Mouse (Mus musculus) right cerebral cortex, postnatal 10 days (tissue): Measurements from ENCODE around the gene 2610318N02Rik.

Experiments
- DNase-seq, 2 experiments: peaks; one replicate each; pipeline ENCODE4 v3.0.0; 2021; ENCODE audit warnings: low spot score in 2 of 2

The 2610318N02Rik gene

GRCm38 (mm10) chr16:17110771-17111743 lies 13.9 kb downstream of the 2610318N02Rik start, which contains the start of gene Ppil2:
Gene Ppil2 (minus strand): TSS chr16:17111257.
- peak; percentile 79 to 87 for DNase-seq

- no peak for DNase-seq
Measured at GRCm38 (mm10) chr16:17104600-17104999, 20.4 kb downstream of the 2610318N02Rik start.

DNA sequence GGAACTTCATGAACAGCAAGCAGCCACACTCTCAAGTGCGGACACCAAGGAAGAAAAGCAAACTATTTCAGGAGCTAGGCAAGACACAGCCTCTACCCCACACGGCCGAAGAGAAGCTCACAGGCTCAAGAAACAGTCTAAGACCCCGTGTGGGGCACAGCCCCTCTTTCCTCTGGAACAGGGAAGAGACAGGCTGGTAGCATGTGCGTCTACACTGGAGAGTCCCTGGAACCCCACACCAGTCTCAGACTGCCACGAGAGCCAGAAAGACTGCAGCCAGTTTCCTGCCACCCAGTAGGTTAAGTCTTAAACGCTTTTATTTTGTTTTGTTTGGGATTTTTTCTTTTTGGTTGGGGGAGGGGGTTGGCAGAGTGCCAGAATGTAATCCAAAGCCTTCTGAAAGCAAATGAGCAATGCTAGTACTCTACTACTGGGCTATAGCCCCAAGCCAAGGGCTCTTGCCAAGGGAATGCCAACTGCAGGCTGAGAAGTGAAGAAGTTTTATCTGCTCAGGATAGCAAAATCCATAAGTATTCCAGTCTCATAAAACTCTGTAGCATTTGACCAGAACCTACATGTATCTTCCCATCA lies 22.2 kb downstream of the 2610318N02Rik start:
- peak in 1 of 2 experiments; percentile 58 for DNase-seq

- no peak for DNase-seq
Measured at GRCm38 (mm10) chr16:17096938-17097337, 28.0 kb downstream of the 2610318N02Rik start.

GRCm38 (mm10) chr16:17088346-17088745 lies 36.6 kb downstream of the 2610318N02Rik start:
- DNase-seq = no peak

DNA sequence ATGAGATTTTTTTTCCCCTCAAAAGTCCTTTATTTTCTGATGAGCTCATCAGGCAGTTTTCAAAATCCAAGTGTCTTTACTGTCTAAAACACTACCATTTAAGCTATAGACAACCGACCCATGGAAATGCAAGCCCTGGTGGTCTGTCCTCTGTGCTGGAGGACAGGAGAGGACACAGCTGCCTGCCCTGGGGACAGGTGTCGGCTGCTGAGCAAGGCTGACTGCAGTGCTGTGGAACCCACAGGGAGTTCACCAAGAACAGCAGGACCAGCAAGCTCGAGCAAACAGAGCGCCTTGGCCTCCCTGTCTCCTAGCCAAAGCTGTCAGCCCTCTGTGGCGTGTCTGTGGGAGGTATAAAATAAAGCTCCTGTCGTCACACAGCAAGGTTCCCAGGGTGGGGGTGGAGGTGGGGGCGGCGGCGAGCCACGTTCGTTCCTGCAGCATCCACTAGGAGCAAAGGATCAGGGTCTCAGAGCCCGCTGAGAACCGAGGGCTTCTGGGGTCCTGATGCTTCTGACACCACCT lies 38.2 kb downstream of the 2610318N02Rik start:
- DNase-seq = no peak

GRCm38 (mm10) chr16:17086241-17086640 lies 38.7 kb downstream of the 2610318N02Rik start:
- DNase-seq = no peak

DNA sequence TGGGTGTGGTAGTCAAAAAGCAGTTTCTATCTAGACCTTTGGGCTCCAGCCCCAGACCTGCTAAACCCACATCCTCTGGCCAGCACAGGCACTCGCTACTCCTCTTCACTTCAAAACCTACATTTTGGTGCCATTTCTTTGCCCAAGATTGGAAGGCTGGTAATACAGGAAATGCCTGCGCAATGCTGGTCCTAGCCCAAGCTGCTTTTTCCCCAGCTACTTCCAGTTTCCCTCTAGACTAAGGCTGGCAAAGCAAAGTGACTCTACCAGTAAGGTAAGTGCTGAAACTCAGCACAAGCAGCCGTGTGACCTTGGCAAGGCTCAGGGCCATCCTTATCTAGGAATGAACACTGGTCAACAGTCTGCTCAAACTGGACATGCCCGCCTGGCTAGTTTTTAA lies 39.3 kb downstream of the 2610318N02Rik start:
- no peak for DNase-seq

- no peak for DNase-seq
Measured at GRCm38 (mm10) chr16:17082121-17082792, 42.7 kb downstream of the 2610318N02Rik start.

GRCm38 (mm10) chr16:17078101-17078500 lies 46.9 kb downstream of the 2610318N02Rik start:
- DNase-seq = no peak

DNA sequence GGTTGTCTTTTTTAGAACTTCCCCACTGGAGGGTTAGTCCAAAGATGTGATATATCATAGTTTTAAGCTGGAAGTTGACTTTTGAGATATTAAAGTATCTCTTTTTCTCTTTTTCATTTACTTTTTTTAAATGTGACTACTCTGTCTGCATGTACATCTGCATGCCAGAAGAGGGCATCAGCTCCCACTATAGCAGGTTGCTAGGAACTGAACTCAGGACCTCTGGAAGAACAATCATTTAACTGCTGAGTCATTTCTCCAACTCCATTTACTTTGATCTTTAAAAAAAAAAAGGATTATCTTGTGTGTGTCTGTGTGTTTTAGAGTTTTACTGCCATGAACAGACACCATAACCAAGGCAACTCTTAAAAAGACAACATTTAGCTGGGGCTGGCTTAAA lies 48.1 kb downstream of the 2610318N02Rik start:
- no peak for DNase-seq

GRCm38 (mm10) chr16:17076301-17076700 lies 48.7 kb downstream of the 2610318N02Rik start:
- DNase-seq = no peak

DNA sequence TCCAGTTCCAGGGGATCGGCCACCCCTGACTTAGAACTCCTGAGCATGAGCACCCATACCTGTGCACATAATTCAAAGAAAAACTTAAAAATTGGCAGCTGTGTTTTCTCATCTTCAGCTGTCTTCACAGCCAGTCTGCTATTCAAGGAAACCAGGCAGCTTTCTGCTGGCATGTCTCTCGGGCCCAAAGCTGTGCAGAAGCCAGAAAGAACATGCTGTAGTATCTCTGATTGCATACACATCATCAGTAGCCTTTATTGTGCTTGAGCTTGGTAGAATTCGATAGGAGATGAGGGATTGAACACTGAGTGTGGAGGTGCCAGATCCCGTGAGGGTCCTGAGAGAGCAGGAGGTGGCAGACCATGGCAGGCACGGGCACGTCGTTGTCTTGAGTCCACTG lies 52.0 kb downstream of the 2610318N02Rik start:
- DNase-seq = peak; percentile 66 to 77

GRCm38 (mm10) chr16:17070716-17071115 lies 54.3 kb downstream of the 2610318N02Rik start:
- DNase-seq = no peak

DNA sequence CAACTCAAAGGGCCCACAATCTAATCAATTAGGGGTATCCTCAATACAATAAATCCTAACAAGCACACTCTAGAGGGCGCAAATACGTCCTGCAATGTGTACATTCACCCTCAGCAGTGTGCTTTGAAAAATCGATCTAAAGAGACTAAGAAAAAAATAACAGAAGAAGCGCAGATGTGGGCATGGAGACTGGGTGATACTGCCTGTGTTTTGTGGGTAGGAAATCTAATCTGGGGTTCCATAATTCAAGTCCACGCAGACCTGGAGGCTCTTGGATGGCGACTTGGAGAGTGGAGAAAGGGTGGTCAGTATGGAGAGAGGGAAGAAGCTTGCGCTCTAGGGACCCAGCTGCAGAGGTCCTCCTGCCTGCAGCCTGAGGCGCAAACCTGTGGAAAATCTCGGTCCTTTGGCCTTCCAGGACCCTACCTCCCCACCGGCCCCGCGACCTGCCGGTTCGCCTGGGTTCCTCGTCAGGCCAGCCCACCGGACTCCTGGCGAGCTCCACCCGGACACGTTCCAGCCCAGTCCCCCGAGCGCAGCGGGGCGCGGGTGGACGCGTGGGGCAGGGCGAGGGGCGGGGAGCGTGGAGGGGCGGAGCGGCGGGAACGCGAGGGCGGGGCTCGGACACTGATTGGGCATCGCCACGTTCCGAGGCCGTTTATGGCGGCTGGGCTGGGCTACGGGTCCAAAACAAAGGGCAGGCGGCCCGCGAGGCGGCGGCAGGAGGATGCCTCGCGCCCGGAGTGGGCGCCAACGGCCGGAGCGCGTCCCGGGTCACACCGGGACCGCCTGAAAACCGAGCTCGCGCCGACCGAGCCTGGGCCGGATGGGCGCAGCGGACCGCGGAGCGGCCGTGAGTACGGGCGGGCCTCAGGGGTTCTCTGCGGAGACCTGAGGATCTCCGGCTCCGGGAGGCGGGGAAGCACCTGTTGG lies 55.2 kb downstream of the 2610318N02Rik start, which contains the start of gene Ypel1:
Gene Ypel1 (plus strand): TSS at position 186 of the 933 bp plus-strand sequence.
- peak; percentile 91 to 92 for DNase-seq

DNA sequence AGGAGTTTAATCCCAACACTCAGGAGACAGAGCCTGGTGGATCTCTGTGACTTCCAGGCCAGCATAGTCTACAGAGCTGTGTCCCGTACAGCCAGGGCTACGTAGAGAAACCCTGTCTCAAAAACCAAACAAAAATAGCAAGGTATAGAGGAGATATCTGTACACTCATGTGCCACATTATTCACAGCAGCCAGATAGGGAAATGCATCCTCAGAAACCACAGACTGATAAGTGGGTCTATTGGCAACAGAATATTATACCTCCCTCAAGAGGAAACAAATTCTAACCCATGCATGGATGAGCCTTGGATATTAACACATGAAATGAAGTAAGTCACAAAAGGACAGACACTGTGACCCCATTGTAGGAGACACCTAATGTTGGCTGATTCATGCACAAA lies 57.4 kb downstream of the 2610318N02Rik start:
- no peak for DNase-seq
